Mouse (Mus musculus) thymus, postnatal 36 days (tissue): ENCODE measurements around the gene Negr1.
"Not testable (repeated sequence)": the region's sequence is repeated elsewhere in the genome, so short reads cannot be mapped to it uniquely, and the experiment has no call there.

Source experiments
- DNase-seq, 2 experiments: peaks; one replicate each; pipeline ENCODE4 v3.0.0; 2022; ENCODE audit warnings: mixed read lengths in 2 of 2

The Negr1 gene

DNA sequence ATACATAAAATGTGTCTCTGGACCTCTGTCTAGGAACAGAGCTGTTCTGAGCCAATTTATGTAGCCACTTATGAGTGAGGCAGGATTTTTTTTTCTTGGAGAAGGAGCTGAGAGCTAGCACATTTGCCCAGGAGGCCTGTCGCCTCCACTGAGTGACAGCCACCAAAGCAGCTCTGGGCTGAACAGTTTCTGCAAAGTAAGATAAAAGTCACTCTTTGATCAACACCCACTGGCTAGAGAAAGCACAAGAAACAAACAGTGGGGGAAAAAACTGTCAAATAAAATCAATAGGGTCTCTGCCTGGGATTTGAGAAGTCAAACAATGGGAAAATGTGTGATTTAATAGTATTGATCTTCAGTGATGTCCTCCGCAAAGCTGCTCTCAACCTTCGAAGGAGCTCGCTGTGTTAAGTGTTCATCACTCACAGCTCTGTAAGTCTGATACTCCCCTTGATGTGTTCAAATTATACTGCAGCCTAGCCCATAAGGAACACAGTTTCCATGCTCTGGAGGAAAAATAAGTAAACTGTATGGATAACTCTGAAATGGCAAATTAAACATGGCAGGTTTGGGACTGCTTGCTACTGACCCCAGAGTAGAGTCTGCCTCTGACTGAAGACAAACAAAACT, 470.0 kb downstream of the Negr1 start:
- no peak for DNase-seq

DNA sequence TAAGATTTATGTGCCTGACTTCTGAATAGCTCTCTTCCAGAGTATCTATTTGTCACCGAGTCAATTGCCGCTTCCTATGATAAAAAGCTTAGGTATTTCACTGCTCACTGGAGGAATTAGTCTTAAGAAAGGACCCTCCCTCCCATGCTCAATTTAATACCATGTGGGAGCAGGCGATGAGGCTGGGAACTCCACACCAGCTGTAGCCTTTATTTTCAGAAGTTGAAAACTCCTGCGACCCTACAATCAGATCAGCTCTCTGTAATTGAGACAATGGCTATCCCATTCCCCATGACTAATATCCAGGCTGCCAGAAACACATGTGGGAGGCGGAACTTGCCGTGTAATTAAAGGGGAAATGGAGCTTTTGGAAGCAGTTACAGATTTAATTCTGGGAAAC, 474.4 kb downstream of the Negr1 start:
- DNase-seq = no peak

DNA sequence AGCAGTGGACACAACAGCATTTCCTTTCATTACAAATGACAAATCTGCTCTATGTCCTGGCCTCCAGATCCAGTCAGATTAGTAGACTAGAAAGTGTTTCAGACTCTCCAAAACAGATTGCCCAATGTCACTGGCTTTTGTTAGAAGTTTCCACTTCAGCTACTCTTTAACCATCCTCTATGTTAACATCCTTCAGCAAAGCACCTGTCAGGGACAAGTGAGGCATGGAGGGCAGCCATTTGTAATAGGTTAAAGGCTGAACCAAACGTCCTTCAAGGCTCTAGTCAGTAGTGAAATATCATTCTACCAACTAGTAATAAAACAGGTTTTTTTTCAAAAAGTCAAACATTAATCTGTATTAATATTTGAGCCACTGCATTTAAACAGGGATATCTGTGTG, 475.0 kb downstream of the Negr1 start:
- DNase-seq = no peak

DNA sequence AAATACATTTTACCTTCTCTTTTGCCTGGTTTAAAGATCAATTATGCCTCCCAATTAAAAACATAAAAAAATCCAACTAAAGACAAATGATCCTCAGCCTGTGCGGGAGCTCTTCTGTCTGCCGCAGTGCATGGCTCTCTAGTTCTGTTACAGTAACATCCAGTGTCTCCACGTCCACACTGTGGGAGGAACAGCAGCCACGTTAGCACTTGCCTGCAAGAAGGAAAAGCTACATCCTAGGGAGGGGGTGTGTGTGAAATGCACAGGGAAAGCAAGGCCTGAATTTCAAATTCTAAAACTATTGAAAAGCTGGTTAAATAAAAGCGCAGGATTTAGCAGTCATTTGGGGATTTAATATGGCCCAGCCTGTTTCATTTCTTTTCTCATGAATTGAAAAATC, 479.0 kb downstream of the Negr1 start:
- no peak for DNase-seq

GRCm38 (mm10) chr3:157044565-157044964, 483.0 kb downstream of the Negr1 start:
- DNase-seq = no peak

DNA sequence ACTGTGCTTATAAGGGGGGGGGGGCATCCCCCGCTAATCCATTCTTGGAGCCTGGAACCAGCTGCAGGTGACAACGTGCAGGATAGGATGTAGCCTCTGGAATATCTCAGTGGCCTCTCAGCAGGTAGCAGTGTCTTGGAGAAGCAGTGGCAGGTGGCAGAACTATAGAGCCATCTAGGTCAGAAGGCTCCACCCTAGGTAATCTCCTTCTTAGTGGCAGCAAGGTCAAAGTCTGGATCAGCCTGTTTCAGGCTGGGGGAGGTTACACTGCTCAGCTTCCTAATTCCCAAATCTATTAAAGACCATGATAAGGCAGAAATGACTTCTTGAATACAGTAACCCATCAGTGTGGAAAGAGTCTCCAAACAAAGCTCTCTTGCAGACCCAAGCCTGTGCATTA, 502.8 kb downstream of the Negr1 start:
- not testable (repeated sequence) for DNase-seq

GRCm38 (mm10) chr3:157066331-157066730, 504.7 kb downstream of the Negr1 start:
- DNase-seq = no peak

GRCm38 (mm10) chr3:157079250-157079965, 517.8 kb downstream of the Negr1 start:
- no peak for DNase-seq

GRCm38 (mm10) chr3:157079966-157080306, 518.3 kb downstream of the Negr1 start:
- no peak for DNase-seq

GRCm38 (mm10) chr3:157080585-157080984, 519.0 kb downstream of the Negr1 start:
- DNase-seq = no peak

GRCm38 (mm10) chr3:157082808-157083784, 521.5 kb downstream of the Negr1 start:
- DNase-seq = no peak

- no peak for DNase-seq
Observed at GRCm38 (mm10) chr3:157085180-157085579, 523.6 kb downstream of the Negr1 start.

DNA sequence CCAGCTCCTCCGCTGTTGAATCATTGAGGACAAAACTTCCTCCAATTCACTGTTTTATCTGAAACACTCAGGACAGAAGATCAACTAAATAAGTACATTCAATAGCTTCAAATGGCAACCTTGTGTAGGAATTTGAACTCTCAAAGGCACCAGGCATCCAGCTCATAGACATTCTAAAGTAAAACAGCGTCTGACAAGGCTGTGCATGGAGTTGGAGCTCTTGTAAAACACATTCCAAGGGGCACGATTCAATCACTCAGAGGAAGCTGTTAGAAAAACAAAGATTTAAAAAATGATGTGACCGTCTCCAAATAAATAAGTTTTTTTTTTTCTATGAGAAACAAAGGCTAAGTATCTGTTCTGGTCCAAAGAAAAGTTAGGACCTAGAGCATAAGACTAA, 528.5 kb downstream of the Negr1 start:
- DNase-seq = no peak

- no peak for DNase-seq
Observed at GRCm38 (mm10) chr3:157096284-157096683, 534.7 kb downstream of the Negr1 start.

DNA sequence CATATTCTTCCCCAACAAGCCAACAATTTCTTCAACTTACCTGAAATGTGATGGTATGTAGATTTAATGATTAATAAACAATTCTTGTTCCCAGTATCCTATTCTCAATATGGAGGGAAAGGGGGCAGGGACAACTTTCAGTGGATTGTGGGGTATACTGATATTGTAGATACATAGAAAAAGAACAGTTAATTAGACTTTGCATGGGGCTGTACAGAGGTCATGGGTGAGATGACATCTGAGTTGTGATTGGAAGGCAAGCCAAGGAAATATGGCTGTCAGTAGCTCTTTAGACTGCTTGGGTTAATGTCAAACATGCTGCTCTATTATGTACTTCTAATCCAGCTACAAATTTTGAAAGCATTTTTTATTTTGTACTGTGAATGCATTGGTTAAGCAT, 535.9 kb downstream of the Negr1 start:
- no peak for DNase-seq

- no peak for DNase-seq
Observed at GRCm38 (mm10) chr3:157098417-157098816, 536.8 kb downstream of the Negr1 start.

GRCm38 (mm10) chr3:157104866-157105579, 543.4 kb downstream of the Negr1 start:
- DNase-seq = no peak

- DNase-seq = no peak
Observed at GRCm38 (mm10) chr3:157105580-157106264, 544.1 kb downstream of the Negr1 start.

DNA sequence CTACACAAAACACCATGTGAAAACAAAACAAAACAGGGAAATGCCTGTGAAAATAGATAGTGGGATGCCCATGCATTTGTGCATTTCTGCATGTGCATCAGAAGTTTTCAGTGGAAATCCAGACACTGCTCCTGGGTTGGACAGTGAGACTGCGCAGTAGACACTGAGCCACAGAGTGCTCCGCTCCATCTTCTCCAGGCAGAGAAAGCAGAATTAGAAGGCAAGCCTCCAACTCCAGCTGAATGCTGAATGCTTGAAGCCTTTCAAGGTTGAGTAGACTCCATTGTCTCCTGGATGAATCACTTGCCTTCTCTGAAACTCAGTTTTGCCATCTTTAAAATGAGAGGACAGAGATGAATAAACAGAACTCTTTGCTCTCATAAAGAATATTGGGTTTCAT, 546.6 kb downstream of the Negr1 start:
- no peak for DNase-seq

DNA sequence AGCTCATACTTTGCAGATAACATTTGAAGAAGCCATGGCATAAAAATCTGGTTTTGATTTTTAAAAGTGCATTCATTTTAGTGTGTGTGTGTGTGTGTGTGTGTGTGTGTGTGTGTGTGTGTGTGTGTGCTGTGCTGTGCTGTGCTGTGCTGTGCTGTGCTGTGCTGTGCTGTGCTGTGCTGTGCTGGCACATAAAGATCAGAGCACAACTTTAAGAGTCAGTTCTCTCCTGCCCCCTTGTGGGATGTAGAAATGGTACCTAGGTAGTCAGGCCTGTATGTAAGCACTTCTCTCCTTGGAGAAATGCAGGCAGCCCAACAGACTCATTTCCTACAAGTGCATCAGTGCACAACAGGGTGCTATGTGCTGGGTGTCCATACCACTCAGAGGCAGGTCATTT, 547.7 kb downstream of the Negr1 start:
- DNase-seq = no peak

DNA sequence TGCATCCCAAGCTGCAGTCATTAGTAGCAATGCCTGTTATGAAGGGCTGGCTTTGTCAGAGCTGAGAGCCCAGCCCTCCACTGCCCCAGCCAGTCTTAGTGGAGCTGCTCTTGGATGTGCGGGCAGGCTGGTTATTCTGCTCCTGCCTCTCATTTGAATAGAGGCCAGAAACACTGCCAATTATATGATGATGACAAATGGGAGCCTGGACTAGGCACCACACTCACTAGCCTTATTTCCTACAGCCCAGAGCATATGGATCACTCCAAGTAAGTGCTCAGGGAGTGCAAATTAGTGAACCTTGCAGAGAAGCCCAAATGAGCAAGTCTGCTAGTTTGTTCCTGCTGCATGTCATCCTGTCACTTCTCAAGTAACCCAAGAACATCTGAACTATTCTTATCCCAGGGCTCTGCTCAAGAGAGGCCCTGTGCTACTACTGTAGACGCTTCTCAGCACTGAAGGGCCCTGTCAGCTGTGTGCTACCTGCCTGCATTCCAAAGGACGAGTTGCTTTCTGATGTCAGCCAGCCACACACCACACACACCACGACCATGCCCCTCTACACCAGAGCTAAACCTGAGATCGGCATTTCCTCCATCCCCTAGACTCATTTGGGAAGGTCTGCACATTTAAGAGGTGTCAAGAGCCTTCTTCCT, 553.6 kb downstream of the Negr1 start:
- DNase-seq = no peak

GRCm38 (mm10) chr3:157116024-157116423, 554.4 kb downstream of the Negr1 start:
- no peak for DNase-seq
